Mouse (Mus musculus) hindbrain, embryonic 10.5 days (tissue): ENCODE measurements around the gene Ccdc136. TPM values are rescaled to one million over a fixed set of nuclear protein-coding genes. Genes with fewer than 3 reads are reported as not detected.

Source experiments
- DNase-seq: peaks from one replicate; pipeline ENCODE4 v3.0.0-alpha.2; 2017; ENCODE audit warnings: low spot score
- H3K27ac ChIP-seq: fragments of 300-500 bp; sonication (generic); 2 replicates; pipeline ENCODE4 v1.5.1; 2016; ENCODE audit warnings: mild to moderate bottlenecking, moderate library complexity
- H3K27me3 ChIP-seq: fragments of 300-500 bp; sonication (generic); 2 replicates; pipeline ENCODE4 v1.6.1; 2016; ENCODE audit warnings: mild to moderate bottlenecking; ENCODE audit not compliant: poor library complexity, insufficient read depth, severe bottlenecking
- H3K36me3 ChIP-seq: fragments of 300-500 bp; sonication (generic); 2 replicates; pipeline ENCODE4 v1.6.1; 2016; ENCODE audit warnings: mild to moderate bottlenecking, moderate library complexity
- H3K4me1 ChIP-seq: fragments of 300-500 bp; sonication (generic); replicated peaks from 2 replicates; pipeline ENCODE4 v1.6.1; 2016; ENCODE audit warnings: mild to moderate bottlenecking
- H3K4me3 ChIP-seq: fragments of 300-500 bp; sonication (generic); 2 replicates; pipeline ENCODE4 v1.5.1; 2016; ENCODE audit warnings: mild to moderate bottlenecking, moderate library complexity
- H3K9me3 ChIP-seq: fragments of 300-500 bp; sonication (generic); 2 replicates; pipeline ENCODE4 v1.6.1; 2016; ENCODE audit warnings: mild to moderate bottlenecking, moderate library complexity
- WGBS: fragments of 180-500 bp; shearing (Covaris S2); methylation state at CpG from one replicate; pipeline ENCODE4 v1.1.7; 2016; 5-methylcytosine and 5-hydroxymethylcytosine counted together
- polyA plus RNA-seq: library from polyadenylated mRNA; unstranded; fragments of >200 nt; fragmentation: Nextera tagmentation; extraction: Ambion mirVana; gene quantifications from 2 replicates; pipeline ENCODE4 v1.2.1, GENCODE M21; 2016

Ccdc136 gene
- polyA plus RNA-seq, 1 experiment from 2014 or later = 22.4 TPM

- peak overlapping the region; percentile 86 for H3K27ac ChIP-seq
- H3K4me3 ChIP-seq = peak overlapping the region; percentile 59
- peak; percentile 65 for DNase-seq
- 2% methylated on average over 27 of the region's 27 CpGs for WGBS
- peaks cover 72% of the 10 kb centered on the region for H3K27me3 ChIP-seq
- no peaks in the 10 kb centered on the region for H3K9me3 ChIP-seq
- H3K4me1 ChIP-seq = peaks cover 65% of the 10 kb centered on the region
- no peaks in the 10 kb centered on the region for H3K36me3 ChIP-seq
Measured at GRCm38 (mm10) chr6:29433804-29434795, 38.0 kb downstream of the Ccdc136 start.

GRCm38 (mm10) chr6:29434911-29435691, 39.0 kb downstream of the Ccdc136 start:
- peaks cover 69% of the 10 kb centered on the region for H3K4me1 ChIP-seq
- DNase-seq = peak; percentile 62
- WGBS = 4% methylated on average over 13 of the region's 13 CpGs
- H3K36me3 ChIP-seq = no peaks in the 10 kb centered on the region
- no peaks in the 10 kb centered on the region for H3K9me3 ChIP-seq
- H3K27ac ChIP-seq = peak overlapping the region; percentile 86
- peaks cover 68% of the 10 kb centered on the region for H3K27me3 ChIP-seq
- H3K4me3 ChIP-seq = peak overlapping the region; percentile 59

GRCm38 (mm10) chr6:29435940-29436451, 39.9 kb downstream of the Ccdc136 start:
- Histone ChIP-seq H3K36me3 (no peaks in the 10 kb centered on the region), H3K4me3 (peak overlapping the region; percentile 59), H3K27me3 (peaks cover 59% of the 10 kb centered on the region), H3K9me3 (no peaks in the 10 kb centered on the region), H3K27ac (peak overlapping the region; percentile 86), H3K4me1 (peaks cover 63% of the 10 kb centered on the region)
- peak; percentile 63 for DNase-seq
- WGBS = 5% methylated on average over 6 of the region's 6 CpGs

GRCm38 (mm10) chr6:29436461-29436934, 40.4 kb downstream of the Ccdc136 start:
- H3K27ac ChIP-seq = peak overlapping the region; percentile 86

GRCm38 (mm10) chr6:29439251-29439650, 43.1 kb downstream of the Ccdc136 start:
- no peaks in the 10 kb centered on the region for H3K9me3 ChIP-seq
- peaks cover 27% of the 10 kb centered on the region for H3K27me3 ChIP-seq
- no peak for DNase-seq
- no peak overlapping the region for H3K4me3 ChIP-seq
- H3K36me3 ChIP-seq = no peaks in the 10 kb centered on the region; the same call in 1 of the 2 replicates
- H3K27ac ChIP-seq = no peak overlapping the region
- H3K4me1 ChIP-seq = peaks cover 36% of the 10 kb centered on the region
- WGBS = 81% methylated on average over 4 of the region's 4 CpGs

More at GRCm38 (mm10) chr6:29436461-29436934, 40.4 kb downstream of the Ccdc136 start:
- DNase-seq = peak; percentile 43
- peaks cover 61% of the 10 kb centered on the region for H3K4me1 ChIP-seq
- H3K36me3 ChIP-seq = no peaks in the 10 kb centered on the region
- peaks cover 54% of the 10 kb centered on the region for H3K27me3 ChIP-seq
- no peaks in the 10 kb centered on the region for H3K9me3 ChIP-seq
- WGBS = 3% methylated on average over 11 of the region's 11 CpGs
- peak overlapping the region; percentile 59 for H3K4me3 ChIP-seq

- no peak for DNase-seq
- Histone ChIP-seq H3K4me3 (no peak overlapping the region), H3K4me1 (peaks cover 31% of the 10 kb centered on the region), H3K27ac (no peak overlapping the region), H3K36me3 (peaks cover under 1% of the 10 kb centered on the region; the same call in 1 of the 2 replicates), H3K27me3 (peaks cover 21% of the 10 kb centered on the region), H3K9me3 (no peaks in the 10 kb centered on the region)
- WGBS = 91% methylated on average over 6 of the region's 6 CpGs
Measured at GRCm38 (mm10) chr6:29439789-29440188, 43.7 kb downstream of the Ccdc136 start.

- no peak overlapping the region for H3K4me3 ChIP-seq
- peak; percentile 41 for DNase-seq
- 73% methylated on average over 11 of the region's 11 CpGs for WGBS
- H3K27ac ChIP-seq = no peak overlapping the region
- H3K9me3 ChIP-seq = no peaks in the 10 kb centered on the region
- H3K36me3 ChIP-seq = peaks cover 31% of the 10 kb centered on the region
- no peaks in the 10 kb centered on the region for H3K27me3 ChIP-seq
- H3K4me1 ChIP-seq = no peaks in the 10 kb centered on the region
Measured at GRCm38 (mm10) chr6:29444773-29445172, 48.7 kb downstream of the Ccdc136 start.

GRCm38 (mm10) chr6:29445354-29445753, 49.2 kb downstream of the Ccdc136 start:
- peaks cover 31% of the 10 kb centered on the region for H3K36me3 ChIP-seq
- 96% methylated on average over 7 of the region's 7 CpGs for WGBS
- H3K9me3 ChIP-seq = no peaks in the 10 kb centered on the region

GRCm38 (mm10) chr6:29449858-29450257, 53.7 kb downstream of the Ccdc136 start:
- DNase-seq = no peak
- Histone ChIP-seq H3K27ac (no peak overlapping the region), H3K36me3 (peaks cover 63% of the 10 kb centered on the region), H3K9me3 (no peaks in the 10 kb centered on the region), H3K27me3 (no peaks in the 10 kb centered on the region), H3K4me3 (no peak overlapping the region), H3K4me1 (no peaks in the 10 kb centered on the region)
- WGBS = 36% methylated on average over 4 of the region's 4 CpGs

More at GRCm38 (mm10) chr6:29445354-29445753, 49.2 kb downstream of the Ccdc136 start:
- DNase-seq = no peak
- Histone ChIP-seq H3K27me3 (no peaks in the 10 kb centered on the region), H3K4me3 (no peak overlapping the region), H3K27ac (no peak overlapping the region), H3K4me1 (no peaks in the 10 kb centered on the region)

- Histone ChIP-seq H3K36me3 (peaks cover 58% of the 10 kb centered on the region), H3K4me1 (no peaks in the 10 kb centered on the region), H3K4me3 (no peak overlapping the region), H3K9me3 (no peaks in the 10 kb centered on the region), H3K27ac (no peak overlapping the region), H3K27me3 (no peaks in the 10 kb centered on the region)
- DNase-seq = no peak
- 94% methylated on average over 6 of the region's 6 CpGs for WGBS
Measured at GRCm38 (mm10) chr6:29450667-29451066, 54.6 kb downstream of the Ccdc136 start.

- no peak overlapping the region for H3K4me3 ChIP-seq
- peaks cover 8% of the 10 kb centered on the region for H3K36me3 ChIP-seq
- no peak for DNase-seq
- no peak overlapping the region for H3K27ac ChIP-seq
- H3K9me3 ChIP-seq = no peaks in the 10 kb centered on the region
- no peaks in the 10 kb centered on the region for H3K4me1 ChIP-seq
- WGBS = 65% methylated on average over 7 of the region's 7 CpGs
- no peaks in the 10 kb centered on the region for H3K27me3 ChIP-seq
Measured at GRCm38 (mm10) chr6:29461502-29461901, 65.4 kb downstream of the Ccdc136 start.

- H3K4me3 ChIP-seq = no peak overlapping the region
- no peaks in the 10 kb centered on the region for H3K9me3 ChIP-seq
- 75% methylated on average over 3 of the region's 3 CpGs for WGBS
- H3K36me3 ChIP-seq = peaks cover 1% of the 10 kb centered on the region; the same call in 1 of the 2 replicates
- no peak for DNase-seq
- H3K27ac ChIP-seq = no peak overlapping the region
- H3K4me1 ChIP-seq = peaks cover 5% of the 10 kb centered on the region
- no peaks in the 10 kb centered on the region for H3K27me3 ChIP-seq
Measured at GRCm38 (mm10) chr6:29463388-29463787, 67.3 kb downstream of the Ccdc136 start.
